Mouse (Mus musculus) liver, embryonic 13.5 days (tissue): ENCODE data around the gene Nek10. TPM values are rescaled to one million over a fixed set of nuclear protein-coding genes. Genes with fewer than 3 reads are reported as not detected.
"Not testable (repeated sequence)": the region's sequence is repeated elsewhere in the genome, so short reads cannot be mapped to it uniquely, and the experiment has no call there.

Experiments used
- ATAC-seq: fragments of 200-750 bp; cut with Nextera tagmentation; 2 replicates; pipeline ENCODE4 v1.8.0; 2017; ENCODE audit warnings: low read depth, mild to moderate bottlenecking, moderate number of reproducible peaks, moderate library complexity
- DNase-seq: peaks from one replicate; pipeline ENCODE4 v3.0.0; 2022
- H3K27ac ChIP-seq: fragments of 300-500 bp; sonication (generic); 2 replicates; pipeline ENCODE4 v1.5.1; 2015; ENCODE audit warnings: moderate library complexity, mild to moderate bottlenecking, inconsistent platforms
- H3K27me3 ChIP-seq: fragments of 300-500 bp; sonication (generic); 2 replicates; pipeline ENCODE4 v1.6.1; 2015; ENCODE audit warnings: mild to moderate bottlenecking, inconsistent platforms
- H3K36me3 ChIP-seq: fragments of 300-500 bp; sonication (generic); 2 replicates; pipeline ENCODE4 v1.6.1; 2015; ENCODE audit warnings: mild to moderate bottlenecking, inconsistent platforms
- H3K4me1 ChIP-seq: fragments of 300-500 bp; sonication (generic); replicated peaks from 2 replicates; pipeline ENCODE4 v1.6.1; 2015; ENCODE audit warnings: inconsistent platforms
- H3K4me2 ChIP-seq: fragments of 300-500 bp; sonication (generic); 2 replicates; pipeline ENCODE4 v1.6.1; 2015; ENCODE audit warnings: inconsistent platforms, mild to moderate bottlenecking, moderate library complexity
- H3K4me3 ChIP-seq: fragments of 300-500 bp; sonication (generic); replicated peaks from 2 replicates; pipeline ENCODE4 v1.5.1; 2015; ENCODE audit warnings: mild to moderate bottlenecking, inconsistent platforms
- H3K9ac ChIP-seq: fragments of 300-500 bp; sonication (generic); 2 replicates; pipeline ENCODE4 v1.6.1; 2015; ENCODE audit warnings: mild to moderate bottlenecking, inconsistent platforms
- H3K9me3 ChIP-seq: fragments of 300-500 bp; sonication (generic); replicated peaks from 2 replicates; pipeline ENCODE4 v1.6.1; 2016; ENCODE audit warnings: inconsistent platforms
- WGBS: fragments of 180-500 bp; shearing (Covaris S2); methylation state at CpG from one replicate; pipeline ENCODE4 v1.1.7; 2015; ENCODE audit not compliant: insufficient replicate concordance; 5-methylcytosine and 5-hydroxymethylcytosine counted together
- polyA plus RNA-seq: library from polyadenylated mRNA; unstranded; fragments of >200 nt; fragmentation: Nextera tagmentation; extraction: Ambion mirVana; gene quantifications from 2 replicates; pipeline ENCODE4 v1.2.1, GENCODE M21; 2015

Nek10 gene
- polyA plus RNA-seq, 1 experiment from 2014 or later, result not detected

GRCm38 (mm10) chr14:15011408-15011807 is 208.2 kb downstream of the Nek10 start:
- WGBS, result 55% methylated on average over 4 of the region's 4 CpGs
- no peak for DNase-seq

GRCm38 (mm10) chr14:15014799-15015198 is 211.6 kb downstream of the Nek10 start:
- no peak for DNase-seq
- WGBS, result 75% methylated on average over 2 of the region's 2 CpGs

More at GRCm38 (mm10) chr14:15011408-15011807, 208.2 kb downstream of the Nek10 start:
- Histone ChIP-seq H3K27ac (no peak overlapping the region), H3K27me3 (no peaks in the 10 kb centered on the region), H3K36me3 (no peaks in the 10 kb centered on the region), H3K4me1 (no peaks in the 10 kb centered on the region), H3K4me3 (no peak overlapping the region), H3K4me2 (no peak overlapping the region), H3K9ac (no peak overlapping the region), H3K9me3 (no peaks in the 10 kb centered on the region)
- no peak for ATAC-seq

GRCm38 (mm10) chr14:15030626-15031025 is 227.4 kb downstream of the Nek10 start:
- 74% methylated on average over 4 of the region's 4 CpGs for WGBS
- H3K27ac ChIP-seq, ATAC-seq, H3K4me3 ChIP-seq, H3K27me3 ChIP-seq, H3K4me2 ChIP-seq, H3K9me3 ChIP-seq, H3K9ac ChIP-seq, DNase-seq, H3K36me3 ChIP-seq, H3K4me1 ChIP-seq: not testable (repeated sequence)

More at GRCm38 (mm10) chr14:15014799-15015198, 211.6 kb downstream of the Nek10 start:
- H3K4me2 ChIP-seq, result no peak overlapping the region
- no peaks in the 10 kb centered on the region for H3K27me3 ChIP-seq
- H3K27ac ChIP-seq, result no peak overlapping the region
- H3K4me3 ChIP-seq, result no peak overlapping the region
- no peaks in the 10 kb centered on the region for H3K4me1 ChIP-seq
- no peaks in the 10 kb centered on the region for H3K9me3 ChIP-seq
- H3K9ac ChIP-seq, result no peak overlapping the region
- no peaks in the 10 kb centered on the region for H3K36me3 ChIP-seq
- ATAC-seq, result no peak

- ATAC-seq, H3K27me3 ChIP-seq, H3K36me3 ChIP-seq, H3K27ac ChIP-seq, H3K9ac ChIP-seq, H3K4me1 ChIP-seq, H3K4me2 ChIP-seq, H3K9me3 ChIP-seq, H3K4me3 ChIP-seq, DNase-seq: not testable (repeated sequence)
- WGBS, result 73% methylated on average over 8 of the region's 8 CpGs
Measured at GRCm38 (mm10) chr14:15034638-15035037, 231.4 kb downstream of the Nek10 start.

- H3K9me3 ChIP-seq, result no peaks in the 10 kb centered on the region
- no peak for ATAC-seq
- WGBS, result 53% methylated on average over 4 of the region's 4 CpGs
Measured at GRCm38 (mm10) chr14:15048186-15048585, 245.0 kb downstream of the Nek10 start.

GRCm38 (mm10) chr14:15061496-15061895 is 258.3 kb downstream of the Nek10 start:
- Histone ChIP-seq H3K36me3 (no peaks in the 10 kb centered on the region), H3K9me3 (no peaks in the 10 kb centered on the region), H3K4me1 (no peaks in the 10 kb centered on the region), H3K27me3 (no peaks in the 10 kb centered on the region), H3K4me3 (no peak overlapping the region), H3K4me2 (no peak overlapping the region), H3K9ac (no peak overlapping the region), H3K27ac (no peak overlapping the region)
- DNase-seq (no peak), ATAC-seq (no peak)
- WGBS, result 41% methylated on average over 2 of the region's 2 CpGs

More at GRCm38 (mm10) chr14:15048186-15048585, 245.0 kb downstream of the Nek10 start:
- Histone ChIP-seq H3K27ac (no peak overlapping the region), H3K4me2 (no peak overlapping the region), H3K4me3 (no peak overlapping the region), H3K4me1 (no peaks in the 10 kb centered on the region), H3K27me3 (no peaks in the 10 kb centered on the region), H3K36me3 (no peaks in the 10 kb centered on the region), H3K9ac (no peak overlapping the region)
- DNase-seq, result no peak

Other genes with a start within 250 kb of the Nek10 start
- gene Slc4a7, start 101.1 kb upstream of the Nek10 start, polyA plus RNA-seq, result 4.2 and 4.6 TPM in 2 replicates